Mouse (Mus musculus) myocyte (in vitro differentiated cells): Measurements from ENCODE around the gene Derl3. TPM values are rescaled to one million over a fixed set of nuclear protein-coding genes. Genes with fewer than 3 reads are reported as not detected.

Experiments
- H3K27me3 ChIP-seq: one replicate; pipeline ENCODE4 v1.6.1; 2011; ENCODE audit not compliant: control insufficient read depth, insufficient read depth, insufficient read length
- H3K36me3 ChIP-seq: one replicate; pipeline ENCODE4 v1.6.1; 2011; ENCODE audit not compliant: control insufficient read depth, insufficient read depth
- H3K4me2 ChIP-seq: one replicate; pipeline ENCODE4 v1.6.1; 2011; ENCODE audit warnings: low read depth, control low read depth
- H3K4me3 ChIP-seq: one replicate; pipeline ENCODE4 v1.5.1; 2011; ENCODE audit warnings: mild to moderate bottlenecking, control low read depth, moderate library complexity
- H3K79me2 ChIP-seq: one replicate; pipeline ENCODE4 v1.6.1; 2011; ENCODE audit not compliant: control insufficient read depth, insufficient read depth
- H3ac ChIP-seq: one replicate; pipeline ENCODE4 v1.6.1; 2011; ENCODE audit not compliant: control insufficient read depth, insufficient read length
- CEBPB ChIP-seq: IDR thresholded peaks from 2 replicates; pipeline ENCODE4 v1.6.1; 2011; ENCODE audit warnings: mild to moderate bottlenecking, moderate library complexity; ENCODE audit not compliant: poor library complexity, insufficient read depth, severe bottlenecking
- E2F4 ChIP-seq: IDR thresholded peaks from one replicate; pipeline ENCODE4 v1.6.1; 2011; ENCODE audit warnings: mild to moderate bottlenecking, control low read depth, moderate library complexity; ENCODE audit not compliant: insufficient read depth
- MAX ChIP-seq: IDR thresholded peaks from one replicate; pipeline ENCODE4 v1.6.1; 2011; ENCODE audit warnings: low read depth, mild to moderate bottlenecking, control low read depth
- MYOD1 ChIP-seq, 3 experiments: IDR thresholded peaks; one replicate each; pipeline ENCODE4 v1.6.1; 2011; ENCODE audit warnings: control low read depth in 2 of 3, low read depth in 2 of 3, mild to moderate bottlenecking in 2 of 3, moderate library complexity in 1 of 3; ENCODE audit not compliant: insufficient read length in 2 of 3, control insufficient read depth in 1 of 3
- MYOG ChIP-seq, 3 experiments: IDR thresholded peaks; one replicate each; pipeline ENCODE4 v1.6.1; 2011; ENCODE audit warnings: control low read depth in 2 of 3, low read depth in 2 of 3, mild to moderate bottlenecking in 2 of 3; ENCODE audit not compliant: insufficient read length in 2 of 3, control insufficient read depth in 1 of 3, insufficient read depth in 1 of 3
- POLR2A ChIP-seq: IDR thresholded peaks from one replicate; pipeline ENCODE4 v1.6.1; 2011; ENCODE audit warnings: low read depth, mild to moderate bottlenecking, control low read depth, moderate library complexity; ENCODE audit not compliant: insufficient read length
- POLR2AphosphoS2 ChIP-seq: IDR thresholded peaks from one replicate; pipeline ENCODE4 v1.6.1; 2011; ENCODE audit warnings: low read depth, control low read depth; ENCODE audit not compliant: insufficient read length
- REST ChIP-seq: IDR thresholded peaks from one replicate; pipeline ENCODE4 v1.6.1; 2011; ENCODE audit warnings: mild to moderate bottlenecking, control low read depth, moderate library complexity; ENCODE audit not compliant: insufficient read depth, insufficient read length
- SRF ChIP-seq: IDR thresholded peaks from one replicate; pipeline ENCODE4 v1.6.1; 2011; ENCODE audit warnings: low read depth; ENCODE audit not compliant: control insufficient read depth, insufficient read length
- TCF12 ChIP-seq: IDR thresholded peaks from one replicate; pipeline ENCODE4 v1.6.1; 2011; ENCODE audit warnings: mild to moderate bottlenecking, control low read depth; ENCODE audit not compliant: poor library complexity, insufficient read depth, severe bottlenecking
- TCF3 ChIP-seq: IDR thresholded peaks from one replicate; pipeline ENCODE4 v1.6.1; 2011; ENCODE audit warnings: low read depth, control low read depth; ENCODE audit not compliant: insufficient read length
- USF1 ChIP-seq: IDR thresholded peaks from one replicate; pipeline ENCODE4 v1.6.1; 2011; ENCODE audit warnings: low read depth, mild to moderate bottlenecking, control low read depth, moderate library complexity
- polyA plus RNA-seq: library from polyadenylated mRNA; unstranded; fragments of >200 nt; fragmentation: generic; extraction: Trizol; gene quantifications from one replicate; pipeline ENCODE4 v1.2.1, GENCODE M21; 2012; ENCODE audit warnings: missing spikeins

Derl3 gene
- polyA plus RNA-seq, 1 experiment: 0.58 TPM

GRCm38 (mm10) chr10:75860746-75861145, 32.5 kb upstream of the Derl3 start:
- Histone ChIP-seq H3K4me2 (peak overlapping the region; percentile 94), H3K27me3 (no peaks in the 10 kb centered on the region), H3ac (no peak overlapping the region), H3K79me2 (peaks cover 14% of the 10 kb centered on the region), H3K36me3 (peaks cover 10% of the 10 kb centered on the region), H3K4me3 (peak overlapping the region; percentile 86)
- TF ChIP-seq MYOG (IDR thresholded peaks at IDR 0.05; ENCODE audit: control insufficient read depth in 1 of 3, insufficient read depth in 1 of 3, insufficient read length in 2 of 3, low read depth in 2 of 3) (no peak), MAX (no peak), TCF12 (no peak), SRF (no peak), REST (no peak), CEBPB (no peak), TCF3 (no peak), POLR2A (no peak), POLR2AphosphoS2 (no peak), MYOD1 (IDR thresholded peaks at IDR 0.05; ENCODE audit: control insufficient read depth in 1 of 3, insufficient read length in 2 of 3, low read depth in 2 of 3) (no peak), E2F4 (no peak), USF1 (no peak)

GRCm38 (mm10) chr10:75861587-75861986, 31.6 kb upstream of the Derl3 start:
- no peaks in the 10 kb centered on the region for H3K27me3 ChIP-seq
- no peak overlapping the region for H3K4me2 ChIP-seq
- H3K4me3 ChIP-seq: no peak overlapping the region
- peaks cover 14% of the 10 kb centered on the region for H3K79me2 ChIP-seq
- TF ChIP-seq POLR2A: no peak
- no peak for TF ChIP-seq USF1
- TF ChIP-seq MAX: no peak
- no peak for TF ChIP-seq REST
- H3K36me3 ChIP-seq: peaks cover 10% of the 10 kb centered on the region
- no peak overlapping the region for H3ac ChIP-seq

- H3K36me3 ChIP-seq: no peaks in the 10 kb centered on the region
- H3K4me3 ChIP-seq: peak overlapping the region; percentile 16
- no peaks in the 10 kb centered on the region for H3K79me2 ChIP-seq
- peak in 2 of 3 experiments; percentile 18 to 68 for TF ChIP-seq MYOG (IDR thresholded peaks at IDR 0.05; ENCODE audit: control insufficient read depth in 1 of 3, insufficient read depth in 1 of 3, insufficient read length in 2 of 3, low read depth in 2 of 3)
- TF ChIP-seq USF1: no peak
- no peak for TF ChIP-seq CEBPB
- TF ChIP-seq TCF12: no peak
- peak; percentile 52 for TF ChIP-seq POLR2AphosphoS2
- no peak for TF ChIP-seq SRF
- peak in 2 of 3 experiments; percentile 28 to 64 for TF ChIP-seq MYOD1 (IDR thresholded peaks at IDR 0.05; ENCODE audit: control insufficient read depth in 1 of 3, insufficient read length in 2 of 3, low read depth in 2 of 3)
- no peak for TF ChIP-seq MAX
- TF ChIP-seq REST: no peak
- TF ChIP-seq TCF3: no peak
- no peak for TF ChIP-seq E2F4
- TF ChIP-seq POLR2A: peak; percentile 75
- H3K4me2 ChIP-seq: peak overlapping the region; percentile 70
- no peak overlapping the region for H3ac ChIP-seq
- H3K27me3 ChIP-seq: no peaks in the 10 kb centered on the region
These were observed 20.9 kb upstream of the Derl3 start for GRCm38 (mm10) chr10:75872025-75872914.

- TF ChIP-seq MYOD1 (IDR thresholded peaks at IDR 0.05; ENCODE audit: control insufficient read depth in 1 of 3, insufficient read length in 2 of 3, low read depth in 2 of 3): peak in 1 of 3 experiments; percentile 29
- TF ChIP-seq POLR2A: no peak
- Histone ChIP-seq H3K36me3 (no peaks in the 10 kb centered on the region), H3K4me2 (peak overlapping the region; percentile 70), H3K4me3 (peak overlapping the region; percentile 16), H3K27me3 (no peaks in the 10 kb centered on the region), H3ac (no peak overlapping the region), H3K79me2 (no peaks in the 10 kb centered on the region)
These were observed 20.2 kb upstream of the Derl3 start for GRCm38 (mm10) chr10:75872915-75873542.

GRCm38 (mm10) chr10:75873543-75874170, 19.6 kb upstream of the Derl3 start:
- peak overlapping the region; percentile 70 for H3K4me2 ChIP-seq
- H3K27me3 ChIP-seq: no peaks in the 10 kb centered on the region
- no peaks in the 10 kb centered on the region for H3K36me3 ChIP-seq
- H3K4me3 ChIP-seq: no peak overlapping the region
- TF ChIP-seq POLR2AphosphoS2: no peak
- H3K79me2 ChIP-seq: no peaks in the 10 kb centered on the region
- no peak overlapping the region for H3ac ChIP-seq
